Mouse (Mus musculus): ENCODE measurements around the gene Dnmt1. TPM values are rescaled to one million over a fixed set of nuclear protein-coding genes. Genes with fewer than 3 reads are reported as not detected.
"Not testable (repeated sequence)": the region's sequence is repeated elsewhere in the genome, so short reads cannot be mapped to it uniquely, and the experiment has no call there.

Gene Dnmt1
- polyA plus RNA-seq, 1 experiment: 18.3 TPM

DNA sequence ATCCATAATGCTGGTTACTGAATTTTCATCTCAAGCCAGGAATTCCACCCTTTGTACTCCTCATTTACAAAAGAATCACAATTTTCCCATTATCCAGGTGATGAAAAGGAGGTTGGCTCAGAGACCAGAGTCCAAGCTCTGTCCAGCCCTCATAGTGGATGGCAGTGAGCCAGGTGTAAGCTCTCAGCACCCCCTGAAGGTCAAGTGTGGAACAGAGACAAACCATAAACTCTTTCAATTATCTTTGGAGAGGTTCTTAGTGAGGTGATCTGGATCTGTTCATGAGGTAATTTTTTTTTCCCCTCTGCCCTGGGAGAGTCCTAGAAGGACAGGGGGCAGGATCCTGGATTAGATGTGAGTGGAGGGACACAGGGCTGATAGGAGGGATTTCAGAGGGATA, 41.1 kb upstream of the Dnmt1 start:
- H3K27ac ChIP-seq (ENCODE audit: control insufficient read depth, insufficient read depth, low read depth, low read length): no peak overlapping the region

GRCm38 (mm10) chr9:20998337-20998736, 38.6 kb upstream of the Dnmt1 start:
- H3K36me3 ChIP-seq (ENCODE audit: control insufficient read depth, insufficient read depth, low read length); H3K27me3 ChIP-seq (ENCODE audit: control insufficient read depth, insufficient read depth, low read length); H3K4me3 ChIP-seq (ENCODE audit: control insufficient read depth, low read depth, low read length); H3K27ac ChIP-seq (ENCODE audit: control insufficient read depth, insufficient read depth, low read depth, low read length); H3K4me1 ChIP-seq (ENCODE audit: control insufficient read depth, insufficient read depth, low read length): not testable (repeated sequence)

More for the DNA sequence above, 41.1 kb upstream of the Dnmt1 start:
- peaks cover 3% of the 10 kb centered on the region; the same call in 1 of the 2 replicates for H3K4me1 ChIP-seq (ENCODE audit: control insufficient read depth, insufficient read depth, low read length)
- H3K36me3 ChIP-seq (ENCODE audit: control insufficient read depth, insufficient read depth, low read length): no peaks in the 10 kb centered on the region
- no peak overlapping the region for H3K4me3 ChIP-seq (ENCODE audit: control insufficient read depth, low read depth, low read length)
- H3K27me3 ChIP-seq (ENCODE audit: control insufficient read depth, insufficient read depth, low read length): no peaks in the 10 kb centered on the region
- TF ChIP-seq POLR2A (IDR thresholded peaks at IDR 0.05; ENCODE audit: control insufficient read depth, low read depth, low read length) (no peak), CTCF (IDR thresholded peaks at IDR 0.05; ENCODE audit: control insufficient read depth, insufficient read depth, insufficient replicate concordance, low read depth, low read length) (no peak)

GRCm38 (mm10) chr9:20997065-20997464, 37.4 kb upstream of the Dnmt1 start:
- TF ChIP-seq POLR2A (IDR thresholded peaks at IDR 0.05; ENCODE audit: control insufficient read depth, low read depth, low read length) (no peak), CTCF (IDR thresholded peaks at IDR 0.05; ENCODE audit: control insufficient read depth, insufficient read depth, insufficient replicate concordance, low read depth, low read length) (no peak)
- no peaks in the 10 kb centered on the region for H3K36me3 ChIP-seq (ENCODE audit: control insufficient read depth, insufficient read depth, low read length)
- no peak overlapping the region for H3K27ac ChIP-seq (ENCODE audit: control insufficient read depth, insufficient read depth, low read depth, low read length)
- no peaks in the 10 kb centered on the region for H3K4me1 ChIP-seq (ENCODE audit: control insufficient read depth, insufficient read depth, low read length)
- H3K27me3 ChIP-seq (ENCODE audit: control insufficient read depth, insufficient read depth, low read length): no peaks in the 10 kb centered on the region
- no peak overlapping the region for H3K4me3 ChIP-seq (ENCODE audit: control insufficient read depth, low read depth, low read length)

DNA sequence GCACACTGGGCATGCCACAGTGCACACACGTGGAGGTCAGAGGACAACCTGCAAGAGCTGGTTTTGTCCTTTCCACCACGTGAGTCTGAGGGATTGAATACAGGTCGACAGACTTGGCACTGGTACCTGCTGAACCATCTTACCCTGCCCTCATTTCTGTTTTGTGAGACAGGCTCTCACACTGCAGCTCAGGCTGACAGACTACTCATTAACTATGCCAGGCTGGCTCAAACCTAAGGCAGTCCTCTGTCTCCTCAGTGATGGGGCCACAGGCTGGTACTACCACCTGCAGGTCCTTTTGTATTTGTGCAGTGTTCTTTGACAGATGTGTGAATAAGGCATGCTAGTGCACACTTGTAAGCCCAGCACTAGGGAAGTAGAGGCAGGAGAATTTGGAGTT, 35.4 kb upstream of the Dnmt1 start:
- Histone ChIP-seq H3K27me3 (ENCODE audit: control insufficient read depth, insufficient read depth, low read length) (no peaks in the 10 kb centered on the region), H3K4me3 (ENCODE audit: control insufficient read depth, low read depth, low read length) (peak overlapping the region; percentile 74), H3K36me3 (ENCODE audit: control insufficient read depth, insufficient read depth, low read length) (no peaks in the 10 kb centered on the region), H3K4me1 (ENCODE audit: control insufficient read depth, insufficient read depth, low read length) (peaks cover 2% of the 10 kb centered on the region), H3K27ac (ENCODE audit: control insufficient read depth, insufficient read depth, low read depth, low read length) (no peak overlapping the region)
- TF ChIP-seq POLR2A (IDR thresholded peaks at IDR 0.05; ENCODE audit: control insufficient read depth, low read depth, low read length): no peak
- no peak for TF ChIP-seq CTCF (IDR thresholded peaks at IDR 0.05; ENCODE audit: control insufficient read depth, insufficient read depth, insufficient replicate concordance, low read depth, low read length)

DNA sequence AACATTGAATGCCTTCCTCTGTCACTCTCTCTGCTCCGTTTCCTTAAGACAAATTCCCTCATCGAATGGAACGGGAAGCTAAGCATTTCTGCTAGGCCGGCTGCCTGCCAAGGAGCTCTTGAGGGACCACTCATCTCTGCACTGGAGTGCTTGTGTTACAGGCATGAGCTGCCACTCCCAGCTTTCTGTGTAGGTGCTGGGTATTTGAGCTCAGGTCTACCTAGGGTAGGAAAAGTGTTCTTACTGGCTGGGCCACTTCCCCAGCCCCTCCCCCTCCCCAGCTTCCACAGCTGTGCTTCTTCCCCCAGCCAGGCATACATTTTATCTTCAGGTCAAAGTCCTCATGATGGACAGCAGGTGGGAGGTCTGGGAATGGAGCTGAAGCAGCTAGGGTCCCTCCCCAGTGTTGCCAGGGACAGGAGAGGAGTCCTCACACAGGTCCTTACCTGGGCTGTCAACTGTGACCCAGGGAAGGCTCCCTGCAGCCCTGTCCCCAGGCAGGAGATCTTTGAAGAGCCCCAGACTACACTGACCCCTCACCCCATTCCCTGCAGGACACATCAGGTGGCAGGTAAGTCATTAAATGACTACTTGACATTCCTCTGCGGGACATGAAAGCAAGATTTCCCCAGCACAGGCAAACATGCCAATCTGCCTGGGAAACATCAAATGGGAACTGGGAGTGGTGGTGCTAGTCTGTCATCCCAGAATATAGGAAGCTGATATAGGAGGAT, 33.6 kb upstream of the Dnmt1 start:
- Histone ChIP-seq H3K4me1 (ENCODE audit: control insufficient read depth, insufficient read depth, low read length) (peaks cover 2% of the 10 kb centered on the region), H3K27ac (ENCODE audit: control insufficient read depth, insufficient read depth, low read depth, low read length) (no peak overlapping the region), H3K27me3 (ENCODE audit: control insufficient read depth, insufficient read depth, low read length) (no peaks in the 10 kb centered on the region), H3K4me3 (ENCODE audit: control insufficient read depth, low read depth, low read length) (no peak overlapping the region), H3K36me3 (ENCODE audit: control insufficient read depth, insufficient read depth, low read length) (no peaks in the 10 kb centered on the region)
- TF ChIP-seq POLR2A (IDR thresholded peaks at IDR 0.05; ENCODE audit: control insufficient read depth, low read depth, low read length) (no peak), CTCF (IDR thresholded peaks at IDR 0.05; ENCODE audit: control insufficient read depth, insufficient read depth, insufficient replicate concordance, low read depth, low read length) (no peak)

DNA sequence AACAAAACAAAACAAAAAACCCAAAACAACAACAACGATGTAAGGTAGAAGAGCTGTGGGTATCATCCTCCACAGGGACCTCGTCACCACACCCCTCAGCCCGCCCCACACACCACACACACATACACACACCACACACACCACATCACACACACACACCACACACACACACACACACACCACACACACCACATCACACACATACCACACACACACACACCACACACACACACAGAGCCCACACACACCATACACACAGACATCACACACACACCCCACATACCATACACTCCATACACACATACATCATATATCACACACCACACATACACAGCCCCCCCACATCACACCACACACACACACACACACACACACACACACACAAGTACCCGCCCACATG, 31.9 kb upstream of the Dnmt1 start:
- peaks cover 2% of the 10 kb centered on the region for H3K4me1 ChIP-seq (ENCODE audit: control insufficient read depth, insufficient read depth, low read length)
- TF ChIP-seq CTCF (IDR thresholded peaks at IDR 0.05; ENCODE audit: control insufficient read depth, insufficient read depth, insufficient replicate concordance, low read depth, low read length): no peak
- TF ChIP-seq POLR2A (IDR thresholded peaks at IDR 0.05; ENCODE audit: control insufficient read depth, low read depth, low read length): no peak
- H3K27ac ChIP-seq (ENCODE audit: control insufficient read depth, insufficient read depth, low read depth, low read length): no peak overlapping the region
- no peaks in the 10 kb centered on the region for H3K36me3 ChIP-seq (ENCODE audit: control insufficient read depth, insufficient read depth, low read length)
- no peaks in the 10 kb centered on the region for H3K27me3 ChIP-seq (ENCODE audit: control insufficient read depth, insufficient read depth, low read length)
- no peak overlapping the region for H3K4me3 ChIP-seq (ENCODE audit: control insufficient read depth, low read depth, low read length)

DNA sequence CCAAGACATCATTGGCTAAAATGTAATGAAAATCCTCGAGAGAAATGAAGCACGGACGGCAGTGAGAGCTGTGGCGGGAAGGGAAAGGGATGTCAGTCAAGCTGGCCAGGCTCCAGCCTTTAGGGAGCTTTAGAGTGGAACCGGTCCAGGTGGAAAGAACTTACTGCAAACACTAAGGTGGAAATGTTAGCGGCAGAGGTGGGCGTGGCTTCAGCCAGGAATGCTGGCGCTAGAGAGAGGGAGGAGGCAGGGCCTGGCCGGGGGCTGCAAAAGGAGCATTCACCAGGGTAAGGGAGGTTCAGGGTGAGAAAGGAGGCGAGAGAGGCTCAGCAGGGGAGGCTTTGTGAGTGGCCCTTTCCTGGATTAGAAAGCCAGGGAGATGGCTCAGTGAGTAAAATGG, 31.2 kb upstream of the Dnmt1 start:
- Histone ChIP-seq H3K4me3 (ENCODE audit: control insufficient read depth, low read depth, low read length) (no peak overlapping the region), H3K27me3 (ENCODE audit: control insufficient read depth, insufficient read depth, low read length) (no peaks in the 10 kb centered on the region), H3K27ac (ENCODE audit: control insufficient read depth, insufficient read depth, low read depth, low read length) (no peak overlapping the region), H3K4me1 (ENCODE audit: control insufficient read depth, insufficient read depth, low read length) (peaks cover 2% of the 10 kb centered on the region), H3K36me3 (ENCODE audit: control insufficient read depth, insufficient read depth, low read length) (no peaks in the 10 kb centered on the region)
- TF ChIP-seq CTCF (IDR thresholded peaks at IDR 0.05; ENCODE audit: control insufficient read depth, insufficient read depth, insufficient replicate concordance, low read depth, low read length) (no peak), POLR2A (IDR thresholded peaks at IDR 0.05; ENCODE audit: control insufficient read depth, low read depth, low read length) (no peak)

DNA sequence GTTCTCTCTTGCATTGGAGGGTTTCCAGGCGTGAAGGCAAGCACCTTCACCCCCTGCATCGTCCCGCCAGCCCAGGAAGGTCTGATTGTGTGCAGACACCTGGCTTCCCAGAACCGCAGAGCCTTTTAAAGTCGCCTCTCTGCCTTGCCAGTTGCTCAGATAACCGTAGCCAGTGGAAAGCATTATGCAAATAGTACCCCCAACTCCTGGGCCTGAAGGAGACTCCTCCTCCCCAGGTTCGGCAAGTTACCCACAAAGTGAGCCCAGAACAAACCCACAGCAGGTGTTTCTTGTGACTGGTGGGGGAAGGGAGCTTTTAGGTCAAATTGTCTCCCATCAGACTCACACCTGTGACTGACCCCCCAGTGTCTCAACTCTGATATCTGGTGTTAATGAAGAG, 28.3 kb upstream of the Dnmt1 start:
- Histone ChIP-seq H3K27ac (ENCODE audit: control insufficient read depth, insufficient read depth, low read depth, low read length) (no peak overlapping the region), H3K4me1 (ENCODE audit: control insufficient read depth, insufficient read depth, low read length) (peaks cover 2% of the 10 kb centered on the region), H3K36me3 (ENCODE audit: control insufficient read depth, insufficient read depth, low read length) (no peaks in the 10 kb centered on the region), H3K27me3 (ENCODE audit: control insufficient read depth, insufficient read depth, low read length) (no peaks in the 10 kb centered on the region), H3K4me3 (ENCODE audit: control insufficient read depth, low read depth, low read length) (no peak overlapping the region)
- TF ChIP-seq CTCF (IDR thresholded peaks at IDR 0.05; ENCODE audit: control insufficient read depth, insufficient read depth, insufficient replicate concordance, low read depth, low read length): no peak
- TF ChIP-seq POLR2A (IDR thresholded peaks at IDR 0.05; ENCODE audit: control insufficient read depth, low read depth, low read length): no peak
